Mouse (Mus musculus) frontal cortex, postnatal 10 days (tissue): ENCODE data around the gene Fth1.
"Not testable (repeated sequence)": the region's sequence is repeated elsewhere in the genome, so short reads cannot be mapped to it uniquely, and the experiment has no call there.

Experiments
- DNase-seq, 2 experiments: peaks; one replicate each; pipeline ENCODE4 v3.0.0; 2022; ENCODE audit warnings: low spot score in 2 of 2, mixed read lengths in 1 of 2

Gene Fth1

GRCm38 (mm10) chr19:9980258-9980657, at the start of gene Fth1:
Gene Fth1, plus strand, starts transcription at chr19:9980598.
- DNase-seq = no peak

DNA sequence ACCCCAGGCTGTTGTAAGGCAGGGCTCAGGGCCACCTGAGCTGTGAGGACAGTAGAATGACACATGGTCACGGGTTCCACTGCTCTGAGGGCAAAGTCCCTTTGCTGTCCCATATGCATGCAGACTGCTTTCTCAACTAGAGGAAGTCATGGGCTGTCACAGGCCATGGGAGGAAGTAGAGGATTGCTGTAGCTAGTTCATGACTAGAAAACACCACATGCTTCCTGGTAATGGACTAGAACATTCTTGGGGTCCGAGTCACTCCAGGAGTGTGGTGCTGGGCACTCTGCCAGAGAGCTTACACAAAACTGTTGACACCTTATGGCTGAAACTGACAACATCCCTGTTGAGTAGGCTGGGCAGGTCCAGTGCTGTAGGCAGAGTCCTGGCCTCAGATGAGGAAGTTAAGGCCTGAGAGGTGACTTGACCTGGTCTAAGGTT, 49.2 kb upstream of the Fth1 start:
- not testable (repeated sequence) for DNase-seq

- DNase-seq = no peak
These were observed 46.5 kb upstream of the Fth1 start for GRCm38 (mm10) chr19:9933908-9934307.

GRCm38 (mm10) chr19:9936579-9936978, 43.8 kb upstream of the Fth1 start:
- DNase-seq = no peak

- no peak for DNase-seq
These were observed 43.0 kb upstream of the Fth1 start for GRCm38 (mm10) chr19:9937428-9937827.

DNA sequence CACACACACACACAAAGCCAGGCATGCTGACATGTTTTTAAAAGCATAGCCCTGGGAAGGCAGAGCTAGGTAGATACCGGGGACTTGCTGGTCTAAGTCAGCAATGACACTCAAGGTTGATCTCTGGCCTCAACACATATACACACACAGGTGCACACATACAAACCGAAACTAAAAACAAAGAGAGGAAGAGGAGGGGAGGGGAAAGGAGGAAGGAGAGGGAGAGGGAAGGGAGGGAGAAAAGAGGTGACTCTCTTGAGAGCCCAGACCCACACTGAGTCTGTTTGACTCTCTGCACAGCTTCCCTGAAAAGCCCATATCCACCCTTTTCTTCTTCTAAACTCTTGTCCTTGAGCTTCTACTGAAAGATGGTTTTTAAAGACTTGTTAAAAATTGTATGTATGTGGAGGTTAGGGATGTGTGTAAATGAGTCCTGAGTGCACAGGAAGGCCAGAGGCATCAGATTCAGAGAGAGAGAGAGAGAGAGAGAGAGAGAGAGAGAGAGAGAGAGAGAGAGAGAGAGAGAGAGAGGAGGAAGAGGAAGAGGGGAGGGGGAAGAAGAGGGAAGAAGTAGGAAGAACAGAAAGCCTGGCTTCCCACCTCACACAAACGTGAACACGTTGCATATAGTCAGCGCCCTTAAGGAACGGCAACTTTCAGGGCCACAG, 42.1 kb upstream of the Fth1 start:
- no peak for DNase-seq

DNA sequence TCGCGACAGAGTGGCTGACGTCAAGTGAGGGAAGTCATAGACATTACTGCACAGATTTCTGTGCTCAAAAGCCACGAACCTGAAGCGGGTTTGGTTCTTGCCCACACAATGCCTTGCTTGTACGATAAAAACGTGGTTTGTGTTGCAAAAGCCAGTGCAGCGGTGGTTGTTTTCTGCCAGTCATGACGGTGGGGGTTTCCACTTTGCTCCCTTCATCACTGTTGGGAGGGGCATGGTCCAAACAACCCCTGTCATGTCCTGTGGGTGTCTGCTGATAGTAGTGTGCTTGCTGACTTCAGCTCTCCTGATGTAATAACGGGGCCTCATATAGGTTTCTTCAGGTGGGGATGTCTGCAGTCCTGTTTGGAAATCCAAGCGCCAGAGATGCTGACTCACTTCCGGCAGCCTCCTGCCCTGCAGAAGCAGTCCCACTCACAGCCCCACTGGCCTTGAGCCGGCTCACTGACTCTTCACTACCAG, 41.5 kb upstream of the Fth1 start:
- DNase-seq = no peak

GRCm38 (mm10) chr19:9939841-9940240, 40.6 kb upstream of the Fth1 start:
- DNase-seq = no peak

GRCm38 (mm10) chr19:9940903-9941302, 39.5 kb upstream of the Fth1 start:
- DNase-seq = no peak

- DNase-seq = no peak
These were observed 38.6 kb upstream of the Fth1 start for GRCm38 (mm10) chr19:9941809-9942208.

GRCm38 (mm10) chr19:9942539-9943533, 37.6 kb upstream of the Fth1 start:
- DNase-seq = no peak

- no peak for DNase-seq
These were observed 34.4 kb upstream of the Fth1 start for GRCm38 (mm10) chr19:9945800-9946564.

- no peak for DNase-seq
These were observed 33.4 kb upstream of the Fth1 start for GRCm38 (mm10) chr19:9946986-9947385.

DNA sequence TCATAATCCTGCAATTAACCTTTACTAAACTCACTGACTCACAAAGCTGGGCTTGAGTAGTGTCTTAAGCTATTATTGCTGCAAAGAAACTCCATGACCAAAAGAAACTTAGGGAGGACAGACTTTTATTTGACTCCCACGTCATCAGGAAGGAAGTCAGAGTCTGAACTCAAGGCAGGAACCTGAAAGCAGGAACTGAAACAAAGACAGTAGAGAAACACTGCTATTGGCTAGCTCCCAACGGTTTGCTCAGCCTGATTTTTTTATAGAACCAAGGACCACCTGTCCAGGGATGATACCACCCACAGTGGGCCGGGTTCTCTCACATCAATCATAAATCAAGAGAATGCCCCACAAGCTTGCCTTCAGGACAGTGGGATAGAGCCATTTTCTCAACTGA, 28.0 kb upstream of the Fth1 start:
- DNase-seq = no peak

GRCm38 (mm10) chr19:9952912-9953311, 27.5 kb upstream of the Fth1 start:
- DNase-seq = no peak

- DNase-seq = peak; percentile 34 to 48
These were observed 26.2 kb upstream of the Fth1 start for GRCm38 (mm10) chr19:9954055-9954810.

- no peak for DNase-seq
These were observed 25.6 kb upstream of the Fth1 start for GRCm38 (mm10) chr19:9954811-9955202.

GRCm38 (mm10) chr19:9955438-9955837, 25.0 kb upstream of the Fth1 start:
- no peak for DNase-seq

DNA sequence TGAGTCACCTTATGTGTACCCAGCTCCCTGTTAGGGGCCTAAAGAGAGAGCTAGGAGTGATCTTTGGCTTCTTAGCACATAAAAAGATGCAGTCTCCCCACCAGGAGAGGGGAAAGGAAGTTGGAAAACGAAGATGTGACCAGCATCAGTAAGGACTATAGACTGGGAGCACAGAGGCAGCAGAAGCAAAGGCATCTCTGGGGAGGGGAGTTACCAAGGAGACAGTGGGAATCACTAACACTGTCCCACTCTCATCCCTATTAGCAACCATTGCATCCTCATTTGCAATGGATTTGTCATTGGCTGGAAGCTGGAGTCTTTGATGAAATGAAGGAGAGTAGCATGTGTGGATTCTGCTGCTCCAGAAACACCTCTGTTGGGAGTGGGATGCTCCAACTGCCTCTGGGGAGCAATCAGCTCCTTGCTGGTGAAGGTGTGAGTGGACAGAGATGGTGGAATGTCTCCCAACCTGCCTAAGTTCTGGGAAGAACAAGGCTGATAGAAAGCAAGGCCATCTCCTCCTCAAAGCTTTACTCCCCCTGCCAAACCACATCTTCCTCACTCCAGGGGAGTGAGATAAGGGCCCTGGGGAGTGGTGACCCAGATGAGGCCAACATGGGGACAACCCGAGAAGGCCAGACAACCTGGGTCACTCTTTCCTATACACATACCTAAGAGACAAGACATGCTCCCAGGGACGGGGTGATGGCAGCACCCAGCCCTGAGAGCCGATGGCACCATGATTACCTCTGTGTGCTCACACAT, 23.6 kb upstream of the Fth1 start:
- DNase-seq = no peak

DNA sequence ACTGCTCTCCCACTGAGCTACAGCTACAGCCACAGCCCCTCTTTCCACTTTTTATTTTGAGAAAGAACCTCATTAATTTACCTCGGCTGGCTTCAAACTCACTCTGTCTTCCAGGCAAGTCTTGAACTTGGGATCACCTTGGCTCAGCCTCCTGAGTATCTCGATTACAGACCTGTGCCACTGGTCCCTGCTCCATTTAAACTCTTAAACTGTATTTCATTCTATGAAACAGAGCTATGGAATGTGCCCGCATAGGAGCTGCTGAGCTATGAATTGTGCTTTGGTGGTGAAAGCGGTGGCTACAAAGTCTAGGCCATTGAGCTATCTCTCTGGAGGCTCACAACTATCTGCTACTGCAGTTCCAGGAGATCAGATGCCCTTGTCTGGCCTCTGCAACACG, 22.4 kb upstream of the Fth1 start:
- no peak for DNase-seq
